Mouse (Mus musculus) CH12.LX (cell line): ENCODE data around the gene Tmc2. TPM values are rescaled to one million over a fixed set of nuclear protein-coding genes. Genes with fewer than 3 reads are reported as not detected.

Source experiments
- DNase-seq: peaks from one replicate; pipeline ENCODE4 v3.0.0-alpha.2; 2013; ENCODE audit errors: extremely low read depth
- H3K27ac ChIP-seq: 2 replicates; pipeline ENCODE4 v1.5.1; 2012; ENCODE audit warnings: low read depth, mild to moderate bottlenecking, control low read depth, moderate library complexity; ENCODE audit not compliant: insufficient read depth
- H3K27me3 ChIP-seq: replicated peaks from 2 replicates; pipeline ENCODE3; 2012; ENCODE audit warnings: inconsistent platforms
- H3K36me3 ChIP-seq, 2 experiments: replicated peaks in 1 of 2; 2 replicates each; pipeline versions ENCODE3 to v1.6.1; 2012; ENCODE audit warnings: inconsistent platforms in 1 of 2, low read length in 1 of 2, mild to moderate bottlenecking in 1 of 2, mixed read lengths in 1 of 2, moderate library complexity in 1 of 2; ENCODE audit not compliant: control insufficient read depth in 1 of 2, insufficient read depth in 1 of 2
- H3K4me1 ChIP-seq, 2 experiments: 2 replicates each; pipeline ENCODE4 v1.6.1; 2012; ENCODE audit warnings: inconsistent platforms in 1 of 2, moderate library complexity in 1 of 2; ENCODE audit not compliant: insufficient read depth in 2 of 2, control insufficient read depth in 1 of 2
- H3K4me2 ChIP-seq: 2 replicates; pipeline ENCODE4 v1.6.1; 2012; ENCODE audit warnings: low read depth, mild to moderate bottlenecking, control low read depth; ENCODE audit not compliant: poor library complexity, insufficient read depth, severe bottlenecking
- H3K4me3 ChIP-seq, 3 experiments: fragments of 150-350 bp in 1 of 3; sonication (generic) in 1 of 3; replicated peaks in 1 of 3; 2 replicates each; pipeline versions ENCODE3 to v1.5.1; 2011 to 2012; ENCODE audit warnings: low read depth in 2 of 3, low read length in 2 of 3, mild to moderate bottlenecking in 2 of 3, moderate library complexity in 2 of 3, control low read depth in 1 of 3, improper control_type of control experiment in 1 of 3, inconsistent platforms in 1 of 3, mixed read lengths in 1 of 3; ENCODE audit not compliant: poor library complexity in 1 of 3
- H3K79me2 ChIP-seq: replicated peaks from 2 replicates; pipeline ENCODE4 v1.6.1; 2012; ENCODE audit warnings: mild to moderate bottlenecking, moderate library complexity; ENCODE audit not compliant: control insufficient read depth, poor library complexity, insufficient read depth, severe bottlenecking; ENCODE audit errors: extremely low read depth
- H3K9ac ChIP-seq: 2 replicates; pipeline ENCODE4 v1.6.1; 2012; ENCODE audit warnings: low read depth, mild to moderate bottlenecking, control low read depth, moderate library complexity; ENCODE audit not compliant: insufficient read depth
- H3K9me3 ChIP-seq: replicated peaks from 2 replicates; pipeline ENCODE3; 2012; ENCODE audit warnings: low read length, inconsistent platforms, mixed read lengths
- CHD2 ChIP-seq: IDR thresholded peaks from 2 replicates; pipeline ENCODE4 v1.6.1; 2011; ENCODE audit warnings: low read length, improper control_type of control experiment
- CTCF ChIP-seq, 2 experiments: IDR thresholded peaks in 1 of 2; conservative IDR thresholded peaks in 1 of 2; 2 replicates each; pipeline ENCODE4 v1.5.1; 2011 to 2012; ENCODE audit warnings: low read depth in 2 of 2, low read length in 2 of 2, improper control_type of control experiment in 1 of 2, inconsistent platforms in 1 of 2, mild to moderate bottlenecking in 1 of 2, moderate library complexity in 1 of 2
- IRF4 ChIP-seq: IDR thresholded peaks from 2 replicates; pipeline ENCODE4 v1.6.1; 2014; ENCODE audit warnings: low read depth, mild to moderate bottlenecking, inconsistent platforms, low read length, improper control_type of control experiment
- JUN ChIP-seq: IDR thresholded peaks from 2 replicates; pipeline ENCODE4 v1.6.1; 2011; ENCODE audit warnings: low read depth, mild to moderate bottlenecking, low read length, improper control_type of control experiment, moderate library complexity; ENCODE audit not compliant: insufficient read depth
- KAT2A ChIP-seq: IDR thresholded peaks from 2 replicates; pipeline ENCODE4 v1.6.1; 2012; ENCODE audit warnings: low read length, improper control_type of control experiment, inconsistent platforms; ENCODE audit not compliant: insufficient replicate concordance
- MAX ChIP-seq: IDR thresholded peaks from 2 replicates; pipeline ENCODE4 v1.6.1; 2011; ENCODE audit warnings: low read length, improper control_type of control experiment
- MYC ChIP-seq: IDR thresholded peaks from 2 replicates; pipeline ENCODE4 v1.6.1; 2011; ENCODE audit warnings: low read depth, mild to moderate bottlenecking, improper control_type of control experiment, low read length
- NRF1 ChIP-seq: IDR thresholded peaks from 2 replicates; pipeline ENCODE4 v1.6.1; 2014; ENCODE audit warnings: low read depth, mild to moderate bottlenecking, inconsistent platforms, low read length, improper control_type of control experiment, moderate library complexity
- RAD21 ChIP-seq: IDR thresholded peaks from 2 replicates; pipeline ENCODE4 v1.6.1; 2011; ENCODE audit warnings: low read depth, mild to moderate bottlenecking, low read length, improper control_type of control experiment, moderate library complexity
- SIN3A ChIP-seq: IDR thresholded peaks from 2 replicates; pipeline ENCODE4 v1.6.1; 2012; ENCODE audit warnings: low read length, improper control_type of control experiment, inconsistent platforms
- TCF12 ChIP-seq: IDR thresholded peaks from 2 replicates; pipeline ENCODE4 v1.6.1; 2014; ENCODE audit warnings: low read depth, mild to moderate bottlenecking, inconsistent platforms, low read length, improper control_type of control experiment
- UBTF ChIP-seq: IDR thresholded peaks from 2 replicates; pipeline ENCODE4 v1.6.1; 2012; ENCODE audit warnings: low read depth, mild to moderate bottlenecking, inconsistent platforms, low read length, improper control_type of control experiment, moderate library complexity
- ZC3H11A ChIP-seq: IDR thresholded peaks from 2 replicates; pipeline ENCODE4 v1.6.1; 2012; ENCODE audit warnings: low read depth, mild to moderate bottlenecking, inconsistent platforms, low read length, improper control_type of control experiment
- dilution Hi-C: fragments of 300-500 bp; cut with MboI; formaldehyde crosslinking; loops from 2 replicates; pipeline ENCODE4 v1.14.3; 2020; ENCODE audit warnings: low sequenced_read_pairs; ENCODE audit not compliant: extremely low pct_unique_long_range_greater_than_20kb, extremely low pct_ligation_motif_present
- in situ Hi-C: fragments of 300-500 bp; cut with MboI; formaldehyde crosslinking; loops from 3 replicates; pipeline ENCODE4 v1.14.3; 2019; ENCODE audit warnings: low sequenced_read_pairs, low pct_ligation_motif_present, low pct_unique_long_range_greater_than_20kb, mixed read lengths
- polyA plus RNA-seq: library from polyadenylated mRNA; unstranded; fragments of >175 nt; gene quantifications from 2 replicates; pipeline ENCODE4 v1.2.1, GENCODE M21; 2012; ENCODE audit warnings: low read depth; ENCODE audit not compliant: insufficient read length
- total RNA-seq, 2 experiments: library from RNA; depleted of rRNA; stranded (reverse); fragments of 300-350 nt in 1 of 2; fragments of >200 nt in 1 of 2; gene quantifications; 2 replicates each; pipeline ENCODE4 v1.2.3; 2012 to 2014

Tmc2 gene
- total and polyA plus RNA-seq, 3 experiments: not detected

DNA sequence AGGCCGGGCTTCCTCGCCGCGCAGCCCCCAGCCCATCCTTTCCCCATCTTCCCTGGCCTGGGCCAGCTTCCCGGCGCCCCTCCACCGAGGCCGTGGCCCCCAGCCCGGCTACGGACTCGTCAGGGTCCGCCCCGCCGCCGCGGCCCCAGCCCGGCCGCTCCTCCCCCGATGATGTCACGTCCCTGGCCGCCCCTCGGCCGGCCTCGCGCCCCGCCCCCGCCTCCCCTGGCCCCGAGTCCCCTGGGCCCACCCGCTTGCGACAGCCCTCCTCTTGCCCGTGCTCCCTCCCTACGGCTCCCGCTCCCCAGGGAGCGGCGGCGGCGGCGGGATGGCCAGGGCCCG lies 99.9 kb downstream of the Tmc2 start, which contains the start of gene Ebf4:
Gene Ebf4, plus strand, starts transcription at position 234 of the 342 bp plus-strand sequence.
- no peak within 1 kb of the TSS for H3K27ac ChIP-seq
- H3K27me3 ChIP-seq: peaks cover 37% of the 10 kb centered on the region
- in situ Hi-C loops (loop anchor here (10.0 to 25.0 kb wide), 2 partner anchors 70 to 267 kb away; partner anchors contain the start of gene Mrps26), dilution Hi-C loops (no loop called here)
- TF ChIP-seq KAT2A (no peak), RAD21 (no peak)
- peaks cover 2 to 8% of the 10 kb centered on the region in 2 experiments for H3K36me3 ChIP-seq
- peak within 1 kb of the TSS; percentile 67 for H3K4me2 ChIP-seq
- no peaks in the 10 kb centered on the region for H3K79me2 ChIP-seq
- no peak for DNase-seq
- no peaks in the 10 kb centered on the region for H3K9me3 ChIP-seq
- peak within 1 kb of the TSS; percentile 62 for H3K9ac ChIP-seq
- H3K4me1 ChIP-seq: peaks cover 15 to 36% of the 10 kb centered on the region in 2 experiments
- H3K4me3 ChIP-seq: peak within 1 kb of the TSS in 2 of 3 experiments; percentile 35 to 64

DNA sequence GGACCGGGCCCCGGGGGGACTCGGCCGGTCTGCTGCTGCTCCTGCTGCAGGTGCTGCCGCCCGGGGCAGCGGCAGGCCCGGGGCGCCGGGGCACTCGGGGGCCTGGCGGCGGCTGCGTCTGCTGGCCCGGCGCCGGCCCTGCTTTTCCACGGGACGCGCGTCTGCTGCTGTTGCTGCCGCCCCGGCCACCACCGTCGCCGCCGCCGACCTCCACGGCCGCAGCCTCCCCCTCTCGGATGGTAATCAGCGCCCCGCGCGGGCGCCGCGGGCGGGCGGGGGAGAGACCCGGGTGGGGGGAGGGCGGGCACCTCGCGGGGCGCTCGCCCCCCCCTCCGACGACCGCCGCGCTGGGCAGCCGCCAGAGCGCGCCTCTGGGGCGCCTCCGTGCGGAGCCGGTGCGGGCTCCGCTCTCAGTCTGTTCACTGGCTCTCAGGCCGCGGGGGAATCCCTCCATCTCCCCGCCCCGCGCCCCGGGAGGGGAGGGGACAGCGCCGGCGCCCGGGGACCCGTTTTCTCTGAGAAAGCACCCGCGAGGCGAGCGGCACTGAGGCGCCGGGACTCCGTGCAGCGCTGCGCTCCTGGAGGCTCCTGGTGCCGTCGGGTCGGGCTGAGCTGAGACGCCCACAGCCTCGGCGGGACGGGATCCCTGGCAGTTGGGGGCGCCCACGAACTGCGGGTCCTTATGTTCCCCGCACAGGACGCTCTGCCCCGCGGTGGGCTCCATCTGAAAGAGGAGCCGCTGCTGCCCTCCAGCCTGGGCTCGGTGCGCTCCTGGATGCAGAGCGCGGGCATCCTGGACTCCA lies 100.5 kb downstream of the Tmc2 start:
- H3K4me3 ChIP-seq: peak overlapping the region in 2 of 3 experiments; percentile 35 to 64
- peak overlapping the region; percentile 67 for H3K4me2 ChIP-seq
- peaks cover 2 to 8% of the 10 kb centered on the region in 2 experiments for H3K36me3 ChIP-seq
- no peak overlapping the region for H3K27ac ChIP-seq
- DNase-seq: peak; percentile 17
- in situ Hi-C loops: loop anchor here (10.0 to 25.0 kb wide), 2 partner anchors 69 to 267 kb away; partner anchors contain the start of gene Mrps26
- H3K9me3 ChIP-seq: no peaks in the 10 kb centered on the region
- H3K9ac ChIP-seq: peak overlapping the region; percentile 62
- peaks cover 15 to 36% of the 10 kb centered on the region in 2 experiments for H3K4me1 ChIP-seq
- H3K27me3 ChIP-seq: peaks cover 37% of the 10 kb centered on the region
- no peaks in the 10 kb centered on the region for H3K79me2 ChIP-seq
- TF ChIP-seq IRF4: peak; percentile 28; the same call in 1 of the 2 replicates
- TF ChIP-seq SIN3A: no peak
- TF ChIP-seq NRF1: peak; percentile 34; the same call in 1 of the 2 replicates
- peak; percentile 67; the same call in 1 of the 2 replicates for TF ChIP-seq UBTF
- dilution Hi-C loops: no loop called here

DNA sequence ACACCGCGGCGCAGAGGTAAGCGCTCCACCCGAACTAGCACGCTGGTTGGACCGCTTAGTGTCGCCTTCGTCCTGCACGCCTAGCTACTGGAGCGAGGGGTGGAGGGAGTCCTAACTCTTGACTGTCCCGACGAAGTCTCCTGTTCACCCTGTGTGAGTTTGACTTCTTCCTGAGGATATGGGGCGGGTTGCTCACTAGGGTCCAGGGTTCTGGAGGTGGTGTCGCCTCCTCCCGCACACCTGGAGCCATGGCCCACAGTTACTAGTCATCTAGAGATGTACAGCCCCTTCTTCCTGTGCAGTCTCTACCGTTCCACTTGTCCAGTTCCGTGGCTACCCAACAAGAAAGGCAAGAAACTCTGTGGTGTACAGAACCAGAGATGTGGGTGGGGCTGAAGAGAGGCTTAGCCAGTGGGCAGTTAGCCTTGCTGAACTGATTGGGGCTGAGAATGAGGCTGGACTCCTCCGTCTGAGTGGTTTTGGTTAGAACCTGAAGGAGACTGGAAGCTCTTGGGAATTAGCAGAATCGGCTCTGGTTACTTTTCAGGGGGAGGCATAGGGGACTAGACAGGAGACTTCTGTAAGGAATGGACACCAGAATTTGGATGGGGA lies 101.2 kb downstream of the Tmc2 start:
- dilution Hi-C loops: no loop called here
- no peak for TF ChIP-seq UBTF
- no peak for TF ChIP-seq MYC
- no peak for TF ChIP-seq SIN3A
- TF ChIP-seq JUN: no peak
- TF ChIP-seq ZC3H11A: no peak
- TF ChIP-seq CHD2: no peak
- TF ChIP-seq MAX: no peak
- TF ChIP-seq TCF12: no peak
- TF ChIP-seq CTCF (conservative IDR thresholded peaks at IDR 0.05 in 1 of 2, IDR thresholded peaks at IDR 0.05 in 1 of 2; ENCODE audit: low read depth in 2 of 2, low read length in 2 of 2): no peak
- H3K9me3 ChIP-seq: no peaks in the 10 kb centered on the region

More for the DNA sequence above, 101.2 kb downstream of the Tmc2 start:
- H3K27ac ChIP-seq: no peak overlapping the region
- in situ Hi-C loops: loop anchor here (10.0 to 25.0 kb wide), 2 partner anchors 69 to 266 kb away; partner anchors contain the start of gene Mrps26
- no peaks in the 10 kb centered on the region for H3K79me2 ChIP-seq
- no peak overlapping the region for H3K9ac ChIP-seq
- peak overlapping the region in 2 of 3 experiments; percentile 35 to 64 for H3K4me3 ChIP-seq
- DNase-seq: no peak
- peaks cover 37% of the 10 kb centered on the region for H3K27me3 ChIP-seq
- peak overlapping the region; percentile 67 for H3K4me2 ChIP-seq
- H3K36me3 ChIP-seq: peaks cover 2 to 8% of the 10 kb centered on the region in 2 experiments
- H3K4me1 ChIP-seq: peaks cover 15 to 35% of the 10 kb centered on the region in 2 experiments
